Mouse (Mus musculus) left cerebral cortex, adult 18-20 months (tissue): ENCODE measurements at regions not wholly inside any gene's neighbourhood (a gene's known extent, or its start where the extent isn't known, plus 50 kb on each side); places are given as distances from the start of the nearest gene placed in this dataset.

Experiments
- DNase-seq, 2 experiments: peaks; one replicate each; pipeline ENCODE4 v3.0.0; 2021 to 2022; ENCODE audit warnings: low spot score in 2 of 2, mixed read lengths in 1 of 2

GRCm38 (mm10) chr3:155246628-155247027, 153.4 kb downstream of the Lrriq3 start:
- no peak for DNase-seq

GRCm38 (mm10) chr3:155247124-155247523, 153.9 kb downstream of the Lrriq3 start:
- no peak for DNase-seq

GRCm38 (mm10) chr3:155247929-155248328, 154.7 kb downstream of the Lrriq3 start:
- DNase-seq, result no peak

- DNase-seq, result no peak
Observed at GRCm38 (mm10) chr3:155250904-155251303, 157.7 kb downstream of the Lrriq3 start.

- DNase-seq, result no peak
Observed at GRCm38 (mm10) chr3:155298206-155298605, 205.0 kb downstream of the Lrriq3 start.

- no peak for DNase-seq
Observed at GRCm38 (mm10) chr3:155298724-155299123, 205.5 kb downstream of the Lrriq3 start.

GRCm38 (mm10) chr3:155322322-155322721, 229.1 kb downstream of the Lrriq3 start:
- no peak for DNase-seq

GRCm38 (mm10) chr3:155329701-155330100, 236.5 kb downstream of the Lrriq3 start:
- no peak for DNase-seq

GRCm38 (mm10) chr3:155349185-155349584, 256.0 kb downstream of the Lrriq3 start:
- DNase-seq, result no peak

- DNase-seq, result no peak
Observed at GRCm38 (mm10) chr3:155351636-155352035, 258.4 kb downstream of the Lrriq3 start.

GRCm38 (mm10) chr3:155352277-155352802, 259.1 kb downstream of the Lrriq3 start:
- DNase-seq, result no peak

- DNase-seq, result peak; percentile 19 to 32
Observed at GRCm38 (mm10) chr3:155360399-155360798, 267.2 kb downstream of the Lrriq3 start.

GRCm38 (mm10) chr3:155370716-155371115, 277.5 kb downstream of the Lrriq3 start:
- no peak for DNase-seq

GRCm38 (mm10) chr3:155373591-155373990, 280.4 kb downstream of the Lrriq3 start:
- no peak for DNase-seq

GRCm38 (mm10) chr3:155381910-155382309, 288.7 kb downstream of the Lrriq3 start:
- peak in 1 of 2 experiments; percentile 22 for DNase-seq

GRCm38 (mm10) chr3:155382817-155383216, 289.6 kb downstream of the Lrriq3 start:
- no peak for DNase-seq

GRCm38 (mm10) chr3:155390666-155391065, 297.4 kb downstream of the Lrriq3 start:
- DNase-seq, result no peak

GRCm38 (mm10) chr3:155396134-155396533, 302.9 kb downstream of the Lrriq3 start:
- no peak for DNase-seq

- no peak for DNase-seq
Observed at GRCm38 (mm10) chr3:155401763-155402162, 308.5 kb downstream of the Lrriq3 start.

GRCm38 (mm10) chr3:155408907-155409306, 315.7 kb downstream of the Lrriq3 start:
- no peak for DNase-seq

GRCm38 (mm10) chr3:155409371-155409770, 316.1 kb downstream of the Lrriq3 start:
- DNase-seq, result no peak

GRCm38 (mm10) chr3:155409867-155410266, 316.6 kb downstream of the Lrriq3 start:
- no peak for DNase-seq

GRCm38 (mm10) chr3:155459701-155460481, 366.7 kb downstream of the Lrriq3 start:
- DNase-seq, result no peak
